Mouse (Mus musculus) brain, embryonic 14.5 days (tissue): ENCODE data around the gene Epm2aip1. TPM values are rescaled to one million over a fixed set of nuclear protein-coding genes. Genes with fewer than 3 reads are reported as not detected.

Experiments used
- DNase-seq: peaks from one replicate; pipeline ENCODE4 v3.0.0-alpha.2; 2011; ENCODE audit warnings: low read depth
- CTCF ChIP-seq: fragments of 200-500 bp; IDR thresholded peaks from 2 replicates; pipeline ENCODE4 v1.5.1; 2012; ENCODE audit warnings: inconsistent platforms, mild to moderate bottlenecking, moderate library complexity, borderline replicate concordance; ENCODE audit not compliant: insufficient read depth, insufficient read length; ENCODE audit errors: extremely low read depth
- POLR2A ChIP-seq: fragments of 200-500 bp; IDR thresholded peaks from 2 replicates; pipeline ENCODE4 v1.6.1; 2012; ENCODE audit warnings: mild to moderate bottlenecking, inconsistent platforms, borderline replicate concordance; ENCODE audit not compliant: poor library complexity, insufficient read depth, insufficient read length, severe bottlenecking; ENCODE audit errors: extremely low read depth
- polyA plus RNA-seq: library from polyadenylated mRNA; depleted of rRNA; stranded (reverse); fragments of >200 nt; gene quantifications from 2 replicates; pipeline ENCODE4 v1.2.3, GENCODE M21; 2012; rRNA removed

Gene Epm2aip1
- polyA plus RNA-seq, 1 experiment, result 67.4 TPM

GRCm38 (mm10) chr9:111312442-111313141 is 40.9 kb downstream of the Epm2aip1 start:
- TF ChIP-seq CTCF, result no peak
- no peak for TF ChIP-seq POLR2A
- peak; percentile 38 for DNase-seq

- no peak for DNase-seq
- TF ChIP-seq POLR2A, result no peak
- no peak for TF ChIP-seq CTCF
Measured at GRCm38 (mm10) chr9:111313299-111313698, 41.6 kb downstream of the Epm2aip1 start.

GRCm38 (mm10) chr9:111313793-111314192 is 42.1 kb downstream of the Epm2aip1 start:
- DNase-seq, result no peak

GRCm38 (mm10) chr9:111314219-111314618 is 42.5 kb downstream of the Epm2aip1 start:
- peak; percentile 66 for TF ChIP-seq CTCF
- TF ChIP-seq POLR2A, result no peak
- peak; percentile 42 for DNase-seq

More at GRCm38 (mm10) chr9:111313793-111314192, 42.1 kb downstream of the Epm2aip1 start:
- TF ChIP-seq POLR2A (no peak), CTCF (no peak)

GRCm38 (mm10) chr9:111320912-111321311 is 49.2 kb downstream of the Epm2aip1 start:
- TF ChIP-seq POLR2A, result no peak
- TF ChIP-seq CTCF, result no peak
- DNase-seq, result no peak

GRCm38 (mm10) chr9:111324881-111325280 is 53.2 kb downstream of the Epm2aip1 start:
- TF ChIP-seq CTCF (no peak), POLR2A (no peak)
- no peak for DNase-seq

Other genes with a start within 250 kb of the Epm2aip1 start
- gene Ccrl2, start 214.4 kb upstream of the Epm2aip1 start, polyA plus RNA-seq, result 1.1 TPM in 2 replicates
- 32.9 and 41.3 TPM in 2 replicates for gene Lrrfip2, start 154.3 kb upstream of the Epm2aip1 start, polyA plus RNA-seq
- 40.9 and 49.6 TPM in 2 replicates for gene Mlh1, start 138 bp upstream of the Epm2aip1 start, polyA plus RNA-seq
- 59.5 and 68.2 TPM in 2 replicates for gene Trank1, start 39.8 kb downstream of the Epm2aip1 start, polyA plus RNA-seq
- gene Dclk3, start 167.2 kb downstream of the Epm2aip1 start, polyA plus RNA-seq, result 3.0 and 4.2 TPM in 2 replicates